Mouse (Mus musculus) midbrain, embryonic 11.5 days (tissue): ENCODE results near the gene Flvcr1. TPM values are rescaled to one million over a fixed set of nuclear protein-coding genes. Genes with fewer than 3 reads are reported as not detected.

Experiments used
- ATAC-seq: fragments of 200-750 bp; cut with Nextera tagmentation; 2 replicates; pipeline ENCODE4 v1.8.0; 2017; ENCODE audit warnings: moderate TSS enrichment, moderate library complexity; ENCODE audit not compliant: low FRiP score
- DNase-seq: peaks from one replicate; pipeline ENCODE4 v3.0.0; 2015; ENCODE audit warnings: low spot score; ENCODE audit errors: missing footprints
- H3K27ac ChIP-seq: fragments of 300-500 bp; sonication (generic); 2 replicates; pipeline ENCODE4 v1.5.1; 2014; ENCODE audit warnings: low read depth, low read length
- H3K27me3 ChIP-seq: fragments of 300-500 bp; sonication (generic); 2 replicates; pipeline ENCODE4 v1.6.1; 2014; ENCODE audit warnings: mild to moderate bottlenecking, low read length, moderate library complexity, mixed read lengths; ENCODE audit not compliant: control insufficient read depth, insufficient read depth
- H3K36me3 ChIP-seq: fragments of 300-500 bp; sonication (generic); 2 replicates; pipeline ENCODE4 v1.6.1; 2014; ENCODE audit warnings: mild to moderate bottlenecking, low read length, moderate library complexity, mixed read lengths; ENCODE audit not compliant: control insufficient read depth, insufficient read depth
- H3K4me1 ChIP-seq: fragments of 300-500 bp; sonication (generic); 2 replicates; pipeline ENCODE4 v1.6.1; 2014; ENCODE audit warnings: low read length; ENCODE audit not compliant: control insufficient read depth, insufficient read depth
- H3K4me2 ChIP-seq: fragments of 300-500 bp; sonication (generic); 2 replicates; pipeline ENCODE4 v1.6.1; 2014; ENCODE audit warnings: mild to moderate bottlenecking, moderate library complexity
- H3K4me3 ChIP-seq: fragments of 300-500 bp; sonication (generic); 2 replicates; pipeline ENCODE4 v1.5.1; 2014; ENCODE audit warnings: low read depth, low read length
- H3K9ac ChIP-seq: fragments of 300-500 bp; sonication (generic); 2 replicates; pipeline ENCODE4 v1.6.1; 2014; ENCODE audit warnings: low read length
- H3K9me3 ChIP-seq: fragments of 300-500 bp; sonication (generic); 2 replicates; pipeline ENCODE4 v1.6.1; 2016; ENCODE audit warnings: low read length; ENCODE audit not compliant: control insufficient read depth
- WGBS: fragments of 180-500 bp; shearing (Covaris S2); extraction: QIAGEN DNeasy Blood & Tissue Kit; methylation state at CpG from one replicate; pipeline ENCODE4 v1.1.7; 2014; 5-methylcytosine and 5-hydroxymethylcytosine counted together
- polyA plus RNA-seq: library from polyadenylated mRNA; unstranded; fragments of >200 nt; fragmentation: Nextera tagmentation; extraction: Ambion mirVana; gene quantifications from 2 replicates; pipeline ENCODE4 v1.2.1, GENCODE M21; 2014

Gene Flvcr1
- polyA plus RNA-seq, 1 experiment from 2014 or later, result 11.9 TPM

DNA sequence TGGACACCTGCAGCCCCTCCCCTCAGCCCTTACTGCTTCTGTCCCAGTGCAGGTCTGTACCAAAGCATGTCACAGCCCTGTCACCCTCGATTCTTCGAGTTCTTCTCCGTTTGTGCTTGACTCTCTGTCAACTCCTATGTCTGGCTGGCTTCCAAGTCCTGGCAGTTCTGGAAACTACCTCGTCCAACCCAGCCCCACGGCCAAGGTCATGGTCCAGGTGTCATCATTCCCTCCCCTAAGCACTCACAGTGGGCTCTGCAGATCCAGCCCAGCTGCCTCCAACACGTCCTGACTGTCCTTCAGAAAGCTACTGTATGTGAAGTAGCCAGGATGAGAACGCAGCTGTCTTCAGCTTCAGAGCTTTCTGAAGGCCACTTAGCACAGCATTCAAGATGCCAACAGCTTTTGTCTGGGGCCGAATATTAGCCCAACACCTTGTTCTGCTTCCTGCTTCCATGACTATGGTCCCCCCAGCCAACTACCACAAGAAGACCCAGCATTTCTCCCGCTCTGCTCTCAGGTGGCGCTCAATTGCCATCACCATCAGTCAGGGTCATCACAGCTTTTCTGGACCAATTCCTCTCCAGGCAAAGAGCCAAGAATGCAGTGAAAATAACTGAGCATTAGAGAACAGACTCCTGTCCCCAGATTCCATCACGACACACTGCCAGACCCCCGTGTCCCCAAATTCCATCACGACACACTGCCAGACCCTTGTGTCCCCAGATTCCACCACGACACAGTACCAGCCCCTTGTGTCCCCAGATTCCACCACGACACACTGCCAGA lies 60.8 kb downstream of the Flvcr1 start:
- no peaks in the 10 kb centered on the region for H3K4me1 ChIP-seq
- no peak overlapping the region for H3K4me2 ChIP-seq
- H3K27ac ChIP-seq, result no peak overlapping the region
- no peak overlapping the region for H3K4me3 ChIP-seq
- WGBS, result 90% methylated on average over 15 of the region's 15 CpGs
- no peak for DNase-seq
- ATAC-seq, result no peak
- H3K36me3 ChIP-seq, result peaks cover 5% of the 10 kb centered on the region; the same call in 1 of the 2 replicates
- H3K27me3 ChIP-seq, result no peaks in the 10 kb centered on the region
- no peak overlapping the region for H3K9ac ChIP-seq
- H3K9me3 ChIP-seq, result no peaks in the 10 kb centered on the region

DNA sequence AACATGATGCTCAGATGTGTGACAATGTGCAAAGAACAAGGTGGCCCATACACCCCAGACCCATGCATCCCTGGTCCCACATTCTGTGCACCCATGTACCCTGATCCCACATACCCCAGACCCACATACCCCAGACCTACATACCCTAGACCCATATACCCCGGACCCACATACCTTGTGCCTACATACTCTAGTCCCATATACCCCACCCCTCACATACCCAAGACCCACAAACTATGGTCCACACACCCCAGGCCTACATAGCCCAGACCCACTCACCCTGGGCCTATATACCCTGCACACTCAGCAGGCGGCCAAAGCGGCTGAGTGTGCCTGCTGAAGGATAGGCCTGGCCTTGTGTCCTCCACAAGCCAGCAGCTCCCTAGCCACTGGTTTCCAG lies 63.2 kb downstream of the Flvcr1 start:
- ATAC-seq (no peak), DNase-seq (peak; percentile 14)
- Histone ChIP-seq H3K4me2 (no peak overlapping the region), H3K36me3 (peaks cover 10% of the 10 kb centered on the region; the same call in 1 of the 2 replicates), H3K27ac (no peak overlapping the region), H3K9ac (no peak overlapping the region), H3K9me3 (no peaks in the 10 kb centered on the region), H3K27me3 (no peaks in the 10 kb centered on the region), H3K4me1 (no peaks in the 10 kb centered on the region), H3K4me3 (no peak overlapping the region)
- WGBS, result 93% methylated on average over 3 of the region's 3 CpGs

DNA sequence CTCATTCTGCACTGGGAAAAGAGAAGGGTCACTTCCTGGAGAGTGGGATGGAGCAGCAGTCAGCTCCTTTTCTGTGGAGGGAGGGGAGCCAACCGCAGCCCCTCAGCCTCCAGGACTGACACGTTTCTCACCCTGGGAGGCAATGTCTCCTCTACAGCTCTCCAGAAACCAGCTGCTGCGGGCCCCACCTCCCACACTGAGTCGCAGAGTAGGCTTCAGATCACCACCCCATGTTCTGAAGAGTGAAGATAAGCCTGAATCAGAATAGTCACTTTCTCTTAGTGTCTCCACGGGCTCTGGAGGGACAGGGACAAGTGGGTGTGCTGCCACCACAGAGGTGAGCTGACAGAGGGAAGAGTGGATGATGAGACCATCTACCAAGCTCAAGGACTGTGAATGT lies 67.1 kb downstream of the Flvcr1 start:
- peaks cover 13% of the 10 kb centered on the region; the same call in 1 of the 2 replicates for H3K36me3 ChIP-seq
- no peaks in the 10 kb centered on the region for H3K4me1 ChIP-seq
- no peak for ATAC-seq
- H3K9ac ChIP-seq, result no peak overlapping the region
- H3K27ac ChIP-seq, result no peak overlapping the region
- WGBS, result 93% methylated on average over 5 of the region's 5 CpGs
- H3K27me3 ChIP-seq, result no peaks in the 10 kb centered on the region
- no peak for DNase-seq
- H3K9me3 ChIP-seq, result no peaks in the 10 kb centered on the region
- H3K4me2 ChIP-seq, result no peak overlapping the region
- no peak overlapping the region for H3K4me3 ChIP-seq

Other genes with a start within 250 kb of the Flvcr1 start
- 19.5 and 20.1 TPM in 2 replicates for gene Rps6kc1, start 114.4 kb downstream of the Flvcr1 start, polyA plus RNA-seq
- gene Angel2, start 101.0 kb downstream of the Flvcr1 start, polyA plus RNA-seq, result 65.5 and 65.7 TPM in 2 replicates
- 52.8 and 58.9 TPM in 2 replicates for gene Vash2, start 46.9 kb downstream of the Flvcr1 start, polyA plus RNA-seq
- not detected in 2 replicates for gene Spata45, start 10.5 kb upstream of the Flvcr1 start, polyA plus RNA-seq
- gene Tatdn3, start 36.8 kb upstream of the Flvcr1 start, polyA plus RNA-seq, result 11.3 and 11.6 TPM in 2 replicates
- 21.9 and 22.8 TPM in 2 replicates for gene Nsl1, start 36.9 kb upstream of the Flvcr1 start, polyA plus RNA-seq
- 2.9 and 3.5 TPM in 2 replicates for gene Batf3, start 71.7 kb upstream of the Flvcr1 start, polyA plus RNA-seq
- not detected in 2 replicates for gene Fam71a, start 138.7 kb upstream of the Flvcr1 start, polyA plus RNA-seq
- 3.8 and 4.6 TPM in 2 replicates for gene Atf3, start 191.9 kb upstream of the Flvcr1 start, polyA plus RNA-seq